Mouse (Mus musculus) left cerebral cortex, adult 9 months (tissue): ENCODE measurements around the gene Btnl2.

ENCODE experiments used
- DNase-seq, 2 experiments: peaks; one replicate each; pipeline ENCODE4 v3.0.0; 2022; ENCODE audit warnings: low spot score in 2 of 2

Btnl2 gene

DNA sequence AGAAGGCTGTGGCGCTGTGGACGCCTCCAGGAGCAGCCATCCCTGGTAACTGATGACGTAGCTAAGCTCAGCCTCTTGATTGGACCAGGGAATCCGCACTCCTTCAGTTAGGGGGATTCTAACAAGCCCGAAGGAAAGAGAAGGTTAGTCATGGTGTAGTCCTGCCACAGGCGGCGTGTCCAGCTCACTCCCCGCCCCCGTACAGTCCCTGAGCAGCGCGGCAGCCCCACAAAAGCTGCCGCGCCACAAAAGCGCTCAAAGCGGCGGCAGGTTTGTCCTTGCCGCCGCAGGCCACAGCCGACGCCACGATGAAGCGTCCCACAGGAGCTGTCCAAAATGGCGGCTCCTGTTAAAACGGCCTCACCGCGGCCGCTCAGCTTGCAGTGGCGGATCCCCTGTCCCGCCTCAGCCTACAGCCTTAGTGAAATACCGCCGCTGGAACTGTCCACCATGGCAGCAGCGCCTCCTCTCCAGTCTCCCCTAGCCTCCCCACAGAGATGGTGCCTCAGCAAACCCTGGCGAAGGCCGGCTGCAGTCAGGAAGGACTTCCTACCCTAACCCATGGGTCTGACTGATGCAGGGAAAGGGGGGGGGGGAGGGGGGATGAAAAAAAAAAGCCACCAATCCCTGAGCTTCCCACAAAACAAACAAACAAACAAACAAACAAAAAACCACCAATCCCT lies 44.2 kb downstream of the Btnl2 start, which contains the start of gene BC051142:
TSS of gene BC051142 (plus strand) at position 110 of the 683 bp plus-strand sequence.
- DNase-seq: peak; percentile 80 to 93

- DNase-seq: no peak
These were observed 44.7 kb downstream of the Btnl2 start for GRCm38 (mm10) chr17:34399394-34399715.

DNA sequence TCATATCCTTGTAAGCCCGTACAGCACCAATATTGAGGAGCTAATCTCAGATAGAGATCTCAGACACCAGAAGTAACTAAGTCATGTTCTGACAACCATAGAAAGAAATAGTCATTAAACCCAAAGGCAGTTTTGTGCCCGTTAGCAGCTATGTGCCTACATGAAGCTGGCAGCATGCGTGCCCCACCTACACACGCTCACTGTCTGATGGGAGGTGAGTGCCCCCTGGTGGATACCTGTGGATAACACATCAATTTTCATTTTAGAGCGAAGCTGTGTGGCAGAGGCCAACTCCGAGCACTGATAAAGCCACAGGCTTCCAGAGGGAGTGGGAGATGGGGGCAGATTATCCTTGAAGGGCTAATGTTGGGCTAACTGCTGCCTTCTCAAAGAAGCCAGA lies 56.5 kb downstream of the Btnl2 start:
- DNase-seq: peak; percentile 38 to 81
